Mouse (Mus musculus) ES-E14 (cell line): ENCODE results near the gene Slc24a4.

Source experiments
- CHD2 ChIP-seq: IDR thresholded peaks from 2 replicates; pipeline ENCODE4 v1.6.1; 2014; ENCODE audit warnings: mild to moderate bottlenecking, low read depth, low read length, inconsistent platforms
- HCFC1 ChIP-seq: IDR thresholded peaks from 2 replicates; pipeline ENCODE4 v1.6.1; 2012; ENCODE audit warnings: low read length, inconsistent platforms, borderline replicate concordance; ENCODE audit not compliant: insufficient read depth
- MAFK ChIP-seq: IDR thresholded peaks from 2 replicates; pipeline ENCODE4 v1.6.1; 2014; ENCODE audit warnings: mild to moderate bottlenecking, low read depth, low read length, inconsistent platforms; ENCODE audit not compliant: insufficient read depth
- ZNF384 ChIP-seq: IDR thresholded peaks from 2 replicates; pipeline ENCODE4 v1.6.1; 2012; ENCODE audit warnings: low read depth, low read length, inconsistent platforms

GRCm38 (mm10) chr12:102207245-102207644 lies 78.7 kb downstream of the Slc24a4 start:
- TF ChIP-seq MAFK (no peak), ZNF384 (no peak), CHD2 (no peak), HCFC1 (no peak)
